Mouse (Mus musculus) gastrocnemius, postnatal 36 days (tissue): Measurements from ENCODE around the gene Gm2a. TPM values are rescaled to one million over a fixed set of nuclear protein-coding genes. Genes with fewer than 3 reads are reported as not detected.

Source experiments
- total RNA-seq, 2 experiments: library from RNA; stranded (reverse); gene quantifications; 2 replicates each; pipeline ENCODE4 v1.2.3; 2021

Gm2a gene
- total RNA-seq, 2 experiments from 2014 or later: 7.0 to 7.2 TPM

Other genes starting within 250 kb of the Gm2a start
- gene Lyrm7, start 237.2 kb upstream of the Gm2a start, total RNA-seq: 10 to 100 TPM; 16.8 to 24.0 TPM
- 100 to 1,000 TPM; 161 to 192 TPM for gene Hint1, start 231.7 kb upstream of the Gm2a start, total RNA-seq
- gene Gpx3, start 195.7 kb upstream of the Gm2a start, total RNA-seq: 10 to 100 TPM; 27.6 to 44.7 TPM
- gene Tnip1, start 135.2 kb upstream of the Gm2a start, total RNA-seq: 10 to 100 TPM; 29.7 to 32.3 TPM
- gene Anxa6, start 64.7 kb upstream of the Gm2a start, total RNA-seq: 100 to 1,000 TPM; 168 to 176 TPM
- 1 to 10 TPM; 3.5 to 4.9 TPM for gene Ccdc69, start 20.0 kb upstream of the Gm2a start, total RNA-seq
- not detected for gene Slc36a3, start 53.6 kb downstream of the Gm2a start, total RNA-seq
- 1 to 10 TPM in 1 of 2 experiments, under 1 TPM in 1; 0.59 to 1.5 TPM for gene Slc36a2, start 87.0 kb downstream of the Gm2a start, total RNA-seq
- gene Slc36a1, start 106.2 kb downstream of the Gm2a start, total RNA-seq: 1 to 10 TPM; 5.5 to 5.7 TPM
- gene Fat2, start 238.4 kb downstream of the Gm2a start, total RNA-seq: under 1 TPM in 1 of 2 experiments, not detected in 1; 0.05 TPM